Comparison of ENCODE assay signal across 11 mouse cellular contexts in the genomic region with DNA sequence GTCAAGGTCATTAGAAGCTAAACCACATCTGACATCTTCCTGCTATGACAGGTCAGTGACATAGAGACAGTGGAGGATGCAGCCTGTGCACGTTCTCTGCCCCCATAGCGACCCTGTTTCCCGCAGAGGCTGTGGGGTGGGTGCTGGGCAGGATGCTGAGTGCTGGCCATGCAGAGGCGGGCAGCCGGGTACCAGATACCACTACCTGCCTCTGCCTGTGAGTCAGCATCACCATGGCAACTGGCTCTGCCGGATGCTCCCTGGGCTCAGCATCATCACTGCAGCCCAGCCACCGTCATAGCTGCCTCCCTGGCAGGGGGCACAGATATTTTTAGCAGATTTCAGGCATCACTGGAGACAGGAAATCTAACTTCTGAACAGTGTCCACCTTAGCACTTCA. TPM values are rescaled to one million over a fixed set of nuclear protein-coding genes. Genes with fewer than 3 reads are reported as not detected.
A peak's percentile ranks its signal among the peaks of the same experiment; 100 is the strongest.
DNase-seq lines count a peak whose midpoint lies in the region; ATAC-seq and TF ChIP-seq lines count a peak whose summit lies in the region.
"Had no signal": no experiment of that assay in that cellular context is flagged by ENCODE, and none has a peak within 500 bp of the region (broad histone marks: within the 10 kb centered on the region; RNA-seq: fewer than 3 reads in every experiment).

No protein-coding gene starts in this region.

- DNase-seq in hindbrain, embryonic 10.5 days (ENCODE audit: low spot score): no peak
- peak; percentile 23 for DNase-seq in embryonic facial prominence, embryonic 10.5 days (ENCODE audit: low spot score)
- DNase-seq in left cerebral cortex, adult 2 months (ENCODE audit: extremely low spot score in 1 of 2, low spot score in 2 of 2): peak; percentile 84 to 85
- peak; percentile 80 to 92 for DNase-seq in right cerebral cortex, postnatal 10 days (ENCODE audit: low spot score in 2 of 2)
- DNase-seq in ovary, adult 18-20 months (ENCODE audit: low spot score): no peak
- no peak for DNase-seq in heart, adult 8-10 months (ENCODE audit: low spot score)
- DNase-seq in spleen, postnatal 14 days (ENCODE audit: low spot score in 2 of 2): no peak
- DNase-seq: kidney, postnatal 25 days had no signal

- intact Hi-C loops in left cerebral cortex, adult 2 months (cut with DNase I): loop anchor here (2.0 kb wide), 1 partner anchor 15 kb away; a partner anchor contains a TSS

- no peaks in the 10 kb centered on the region; the same call in 1 of the 2 replicates for H3K36me3 ChIP-seq in hindbrain, embryonic 15.5 days
- H3K36me3 ChIP-seq in hindbrain, embryonic 10.5 days: peaks cover 8% of the 10 kb centered on the region
- peaks cover 17% of the 10 kb centered on the region for H3K36me3 ChIP-seq in embryonic facial prominence, embryonic 10.5 days (replicated peaks)

- peaks cover 12% of the 10 kb centered on the region; the same call in 1 of the 2 replicates for H3K4me1 ChIP-seq in hindbrain, embryonic 15.5 days (replicated peaks)
- H3K4me1 ChIP-seq in hindbrain, embryonic 10.5 days (replicated peaks): peaks cover 29% of the 10 kb centered on the region
- H3K4me1 ChIP-seq in embryonic facial prominence, embryonic 10.5 days: peaks cover 23% of the 10 kb centered on the region

- no peak overlapping the region for H3K4me2 ChIP-seq in hindbrain, embryonic 15.5 days
- H3K4me2 ChIP-seq: heart, embryonic 15.5 days had no signal

- WGBS in hindbrain, embryonic 15.5 days: 29% methylated on average over 7 of the region's 7 CpGs
- WGBS in hindbrain, embryonic 10.5 days: 49% methylated on average over 7 of the region's 7 CpGs
- 60% methylated on average over 7 of the region's 7 CpGs for WGBS in embryonic facial prominence, embryonic 10.5 days

- no peaks in the 10 kb centered on the region for H3K27me3 ChIP-seq in hindbrain, embryonic 15.5 days
- peaks cover 3% of the 10 kb centered on the region; the same call in 1 of the 2 replicates for H3K27me3 ChIP-seq in hindbrain, embryonic 10.5 days (ENCODE audit: insufficient read depth, poor library complexity, severe bottlenecking)
- no peaks in the 10 kb centered on the region for H3K27me3 ChIP-seq in embryonic facial prominence, embryonic 10.5 days (replicated peaks; ENCODE audit: low read depth, poor library complexity, severe bottlenecking)
- H3K27me3 ChIP-seq: heart, embryonic 15.5 days had no signal

- no peaks in the 10 kb centered on the region for H3K9me3 ChIP-seq in hindbrain, embryonic 15.5 days
- H3K9me3 ChIP-seq in hindbrain, embryonic 10.5 days: no peaks in the 10 kb centered on the region
- H3K9me3 ChIP-seq in embryonic facial prominence, embryonic 10.5 days: no peaks in the 10 kb centered on the region
- H3K9me3 ChIP-seq: heart, embryonic 15.5 days had no signal

- ATAC-seq in hindbrain, embryonic 15.5 days (ENCODE audit: low FRiP score, low read depth): peak; percentile 67; the same call in 1 of the 2 replicates

- no peak for TF ChIP-seq CTCF in left cerebral cortex, adult 2 months (IDR thresholded peaks at IDR 0.05)

- no peak overlapping the region for H3K9ac ChIP-seq in hindbrain, embryonic 15.5 days
- H3K9ac ChIP-seq: heart, embryonic 15.5 days had no signal

- no peak overlapping the region for H3K4me3 ChIP-seq in hindbrain, embryonic 15.5 days
- H3K4me3 ChIP-seq in hindbrain, embryonic 10.5 days: no peak overlapping the region
- no peak overlapping the region for H3K4me3 ChIP-seq in embryonic facial prominence, embryonic 10.5 days
- no peak overlapping the region for H3K4me3 ChIP-seq in left cerebral cortex, adult 2 months
- H3K4me3 ChIP-seq: heart, embryonic 15.5 days had no signal

- H3K27ac ChIP-seq in hindbrain, embryonic 15.5 days (replicated peaks): no peak overlapping the region
- H3K27ac ChIP-seq in hindbrain, embryonic 10.5 days: no peak overlapping the region
- H3K27ac ChIP-seq in embryonic facial prominence, embryonic 10.5 days (replicated peaks): peak overlapping the region; percentile 21; the same call in 1 of the 2 replicates
- H3K27ac ChIP-seq in left cerebral cortex, adult 2 months: peak overlapping the region; percentile 88

RNA-seq across cellular contexts. Expression of a gene that starts 11.2 kb away (rescaled TPM):
- polyA plus RNA-seq in hindbrain, embryonic 15.5 days (2015; fragmentation: Nextera tagmentation; extraction: Ambion mirVana): 192 and 193 TPM in 2 replicates
- 344 and 354 TPM in 2 replicates for polyA plus RNA-seq in hindbrain, embryonic 10.5 days (2016; fragmentation: Nextera tagmentation; extraction: Ambion mirVana)
- 347 and 351 TPM in 2 replicates for polyA plus RNA-seq in embryonic facial prominence, embryonic 10.5 days (2016; fragmentation: Nextera tagmentation; extraction: Ambion mirVana)
- 10 to 100 TPM; 62.1 to 62.9 TPM for total RNA-seq in left cerebral cortex, adult 2 months (2021)
- 10 to 100 TPM; 57.9 to 67.1 (median 63.4) TPM for total RNA-seq in heart, adult 8-10 months (2022)

RNA-seq across cellular contexts. Expression of a gene that starts 14.5 kb away (rescaled TPM):
- polyA plus RNA-seq in hindbrain, embryonic 15.5 days (2015; fragmentation: Nextera tagmentation; extraction: Ambion mirVana): 98.4 and 105 TPM in 2 replicates
- 64.6 and 128 TPM in 2 replicates for polyA plus RNA-seq in hindbrain, embryonic 10.5 days (2016; fragmentation: Nextera tagmentation; extraction: Ambion mirVana)
- 58.7 and 61.7 TPM in 2 replicates for polyA plus RNA-seq in embryonic facial prominence, embryonic 10.5 days (2016; fragmentation: Nextera tagmentation; extraction: Ambion mirVana)
- 100 to 1,000 TPM; 247 to 264 TPM for total RNA-seq in left cerebral cortex, adult 2 months (2021)
- 100 to 1,000 TPM in 3 of 4 experiments, 10 to 100 TPM in 1; 84.2 to 134 (median 114) TPM for total RNA-seq in heart, adult 8-10 months (2022)

RNA-seq across cellular contexts. Expression of a gene that starts 19.0 kb away (rescaled TPM):
- 0.09 TPM in 2 replicates for polyA plus RNA-seq in hindbrain, embryonic 15.5 days (2015; fragmentation: Nextera tagmentation; extraction: Ambion mirVana)
- 0.07 TPM in 1 of 2 replicates, not detected in the other for polyA plus RNA-seq in hindbrain, embryonic 10.5 days (2016; fragmentation: Nextera tagmentation; extraction: Ambion mirVana)
- polyA plus RNA-seq in embryonic facial prominence, embryonic 10.5 days (2016; fragmentation: Nextera tagmentation; extraction: Ambion mirVana): 0.05 TPM in 1 of 2 replicates, not detected in the other
- under 1 TPM; 0.16 to 0.21 TPM for total RNA-seq in left cerebral cortex, adult 2 months (2021)
- total RNA-seq in heart, adult 8-10 months (2022): under 1 TPM in 1 of 4 experiments, not detected in 3; 0.06 TPM
- polyA plus RNA-seq: liver, embryonic 16.5 days had no signal

RNA-seq across cellular contexts. Expression of a gene that starts 24.1 kb away (rescaled TPM):
- 76.5 and 77.8 TPM in 2 replicates for polyA plus RNA-seq in hindbrain, embryonic 15.5 days (2015; fragmentation: Nextera tagmentation; extraction: Ambion mirVana)
- polyA plus RNA-seq in hindbrain, embryonic 10.5 days (2016; fragmentation: Nextera tagmentation; extraction: Ambion mirVana): 87.4 and 141 TPM in 2 replicates
- polyA plus RNA-seq in embryonic facial prominence, embryonic 10.5 days (2016; fragmentation: Nextera tagmentation; extraction: Ambion mirVana): 51.8 and 52.7 TPM in 2 replicates
- 10 to 100 TPM; 15.5 to 17.5 TPM for total RNA-seq in left cerebral cortex, adult 2 months (2021)
- 10 to 100 TPM; 40.0 to 57.7 (median 44.4) TPM for total RNA-seq in heart, adult 8-10 months (2022)

RNA-seq across cellular contexts. Expression of a gene that starts 34.1 kb away (rescaled TPM):
- not detected in 2 replicates for polyA plus RNA-seq in hindbrain, embryonic 15.5 days (2015; fragmentation: Nextera tagmentation; extraction: Ambion mirVana)
- polyA plus RNA-seq in hindbrain, embryonic 10.5 days (2016; fragmentation: Nextera tagmentation; extraction: Ambion mirVana): not detected in 2 replicates
- not detected in 2 replicates for polyA plus RNA-seq in embryonic facial prominence, embryonic 10.5 days (2016; fragmentation: Nextera tagmentation; extraction: Ambion mirVana)
- total RNA-seq in left cerebral cortex, adult 2 months (2021): not detected
- total RNA-seq in heart, adult 8-10 months (2022): not detected
- polyA plus RNA-seq: heart, embryonic 15.5 days had no signal

Comparison
In these comparisons a context has a peak if more than half of its experiments do, and no peak if none do; other contexts are left out.
1. H3K27ac ChIP-seq: peak in embryonic facial prominence, embryonic 10.5 days (single experiment) and left cerebral cortex, adult 2 months (single experiment); none in hindbrain, embryonic 15.5 days (single experiment) and hindbrain, embryonic 10.5 days (single experiment).
2. DNase-seq: peak in embryonic facial prominence, embryonic 10.5 days (single experiment), left cerebral cortex, adult 2 months (2 of 2) and right cerebral cortex, postnatal 10 days (2 of 2); none in hindbrain, embryonic 10.5 days (single experiment), ovary, adult 18-20 months (single experiment), heart, adult 8-10 months (single experiment) and spleen, postnatal 14 days (0 of 2).